Mouse (Mus musculus) ovary, adult 2 months (tissue): ENCODE measurements around the gene Cib2. TPM values are rescaled to one million over a fixed set of nuclear protein-coding genes. Genes with fewer than 3 reads are reported as not detected.

Experiments
- polyA plus RNA-seq: library from polyadenylated mRNA; depleted of rRNA; stranded (reverse); fragments of >200 nt; gene quantifications from 2 replicates; pipeline ENCODE4 v1.2.3, GENCODE M21; 2012; rRNA removed

Cib2 gene
- polyA plus RNA-seq, result 8.0 and 8.5 TPM in 2 replicates

DNA sequence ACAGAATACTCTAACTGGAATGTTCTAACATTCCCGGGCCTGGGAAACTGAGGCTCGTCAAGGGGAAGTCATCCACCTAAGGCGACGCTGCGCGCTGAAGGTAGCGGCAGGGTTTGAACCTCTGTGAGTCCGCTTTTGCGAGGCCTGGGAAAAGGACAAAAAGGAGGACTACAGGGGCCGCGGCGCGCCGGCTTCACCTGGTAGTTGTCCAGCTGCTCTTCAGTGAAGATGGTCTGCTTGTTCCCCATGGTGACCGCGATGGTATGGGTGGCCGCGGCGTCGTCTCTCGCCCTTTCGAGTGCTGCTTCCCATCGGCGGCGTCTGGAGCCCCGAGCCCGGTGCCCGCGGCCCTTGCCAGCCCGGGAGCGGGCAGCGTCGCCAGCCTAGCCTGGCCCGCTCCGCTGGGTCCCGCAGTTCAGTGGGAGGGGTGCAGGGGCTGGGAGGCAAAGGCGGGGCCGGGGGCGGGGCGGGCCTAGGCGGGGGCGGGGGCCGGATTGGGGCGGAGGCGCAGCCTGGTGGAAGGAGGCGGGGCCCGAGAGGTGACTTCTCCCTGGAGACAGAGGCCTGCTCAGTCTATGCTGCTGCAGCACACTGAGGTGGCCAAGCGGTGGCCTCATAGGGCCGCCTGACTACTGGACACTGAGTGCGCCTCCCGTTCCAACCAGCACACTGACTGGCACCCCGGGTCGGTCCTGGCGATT, at the start of gene Cib2:
Gene Cib2 (minus strand): TSS at position 448 of the 701 bp plus-strand sequence.

DNA sequence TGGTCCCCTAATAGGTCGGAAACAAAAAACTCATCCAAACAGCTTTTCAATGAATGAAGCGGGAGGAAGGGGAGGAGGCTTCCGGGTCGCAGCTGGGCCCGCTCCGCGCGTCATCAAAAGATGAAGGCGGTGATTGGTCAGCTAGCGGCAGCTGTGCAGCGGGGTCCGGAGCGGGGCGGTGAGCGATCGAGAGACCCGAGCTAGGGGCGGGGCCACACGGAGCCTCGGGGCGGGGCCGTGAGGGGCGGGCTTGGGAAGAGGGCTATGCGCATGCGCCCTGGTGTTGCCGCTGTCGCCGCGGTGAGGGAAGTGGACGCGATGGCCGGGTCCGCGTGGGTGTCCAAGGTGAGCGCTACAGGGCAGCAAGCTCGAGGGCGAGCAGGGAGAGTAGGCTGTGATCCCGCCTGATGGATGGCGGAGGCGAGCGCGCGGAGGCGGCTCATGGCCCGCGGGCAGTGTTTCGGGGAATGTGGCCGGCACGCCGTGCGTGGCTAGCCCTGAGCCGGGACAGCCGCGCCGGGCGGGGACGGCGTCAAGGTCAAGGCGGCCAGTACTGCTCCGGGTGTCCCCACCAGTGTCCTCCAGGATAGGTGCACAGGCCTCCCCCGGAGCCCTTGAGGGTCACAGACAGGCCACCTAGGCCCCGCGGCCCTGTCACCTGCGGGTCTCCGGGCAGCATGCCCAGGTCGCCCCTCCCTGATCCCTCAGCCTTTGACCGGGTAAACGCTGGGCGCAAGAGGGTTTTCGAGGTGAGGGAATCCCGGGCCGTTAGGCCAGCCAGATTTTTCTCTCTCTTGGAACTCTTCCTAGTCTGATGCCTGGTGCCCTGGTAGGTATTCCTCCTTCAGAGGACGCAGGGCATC, 26.4 kb upstream of the Cib2 start, which contains the start of gene Idh3a:
Gene Idh3a (plus strand): TSS at position 136 of the 863 bp plus-strand sequence.

DNA sequence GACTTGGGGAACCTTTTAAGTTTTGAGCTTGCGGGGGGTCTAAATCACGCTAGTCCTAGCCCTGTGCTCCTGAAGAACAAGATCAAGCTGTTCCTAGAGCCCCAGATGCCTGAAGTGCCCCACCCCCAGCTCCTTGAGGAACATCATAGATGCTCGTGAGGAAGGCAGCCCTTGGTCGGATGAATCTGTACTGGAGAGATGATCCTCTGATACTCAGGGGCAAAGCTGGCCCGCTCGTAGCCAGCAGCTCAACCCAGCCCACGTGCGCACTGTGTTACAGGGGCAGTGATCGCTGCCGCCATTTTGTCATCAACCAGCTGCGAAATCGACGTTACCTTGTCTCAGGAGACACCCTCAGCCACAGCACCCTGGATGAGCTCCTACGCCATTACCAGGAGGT, 21.3 kb downstream of the Cib2 start, which contains the start of gene Sh2d7:
Gene Sh2d7 (plus strand): TSS at position 301 of the 400 bp plus-strand sequence.

DNA sequence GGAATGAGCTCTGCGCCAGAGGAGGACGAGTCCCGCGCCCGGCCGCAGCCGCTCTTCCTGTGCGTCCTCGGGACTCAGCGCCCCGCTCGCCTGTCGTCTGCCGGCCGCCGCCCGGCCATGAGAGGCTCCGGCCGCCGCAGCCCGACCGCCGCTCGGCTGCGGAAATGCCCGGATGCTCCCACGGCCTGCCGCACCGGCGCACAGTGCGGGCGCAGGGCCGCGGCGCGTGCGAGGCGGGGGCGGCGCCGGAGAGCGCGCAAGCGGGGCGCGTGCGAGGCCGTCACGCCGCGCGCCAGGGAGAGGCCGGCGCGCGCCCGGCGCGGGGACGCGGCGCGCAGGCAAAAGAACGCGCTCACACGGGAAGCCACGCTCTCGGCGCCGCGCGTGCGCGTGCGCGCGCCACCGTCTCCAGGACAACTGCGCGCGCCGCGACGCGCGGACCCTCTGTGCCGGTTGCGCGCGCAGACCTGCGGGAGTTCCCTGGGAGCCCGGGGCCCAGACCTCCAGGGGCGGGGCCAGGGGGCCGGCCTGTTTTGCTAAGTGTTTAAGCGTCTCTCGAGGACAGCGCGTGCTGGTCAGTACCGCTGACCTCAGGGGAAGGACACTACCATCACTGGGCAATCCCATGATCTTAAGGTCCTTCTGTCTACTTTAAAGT, 58.4 kb downstream of the Cib2 start, which contains the start of gene Dmxl2:
Gene Dmxl2 (minus strand): TSS at position 174 of the 658 bp plus-strand sequence.

Other genes with a start within 250 kb of the Cib2 start
- 2.2 and 2.6 TPM in 2 replicates for gene Dmxl2, start 58.6 kb downstream of the Cib2 start, polyA plus RNA-seq
- not detected in 2 replicates for gene Sh2d7, start 21.2 kb downstream of the Cib2 start, polyA plus RNA-seq
- gene Idh3a, start 26.1 kb upstream of the Cib2 start, polyA plus RNA-seq, result 22.6 and 30.8 TPM in 2 replicates
- 775 and 811 TPM in 2 replicates for gene Acsbg1, start 101.7 kb upstream of the Cib2 start, polyA plus RNA-seq
- gene Dnaja4, start 138.7 kb upstream of the Cib2 start, polyA plus RNA-seq, result 17.6 and 19.1 TPM in 2 replicates
- gene Wdr61, start 174.3 kb upstream of the Cib2 start, polyA plus RNA-seq, result 26.1 and 26.6 TPM in 2 replicates
- gene Crabp1, start 204.5 kb upstream of the Cib2 start, polyA plus RNA-seq, result 7.6 and 10.6 TPM in 2 replicates